Mouse (Mus musculus) embryo, embryonic 10 days (tissue): ENCODE data around the gene Hivep2.

ENCODE experiments used
- DNase-seq: peaks from one replicate; pipeline ENCODE4 v3.0.0-alpha.2; 2015; ENCODE audit warnings: low spot score

Gene Hivep2

DNA sequence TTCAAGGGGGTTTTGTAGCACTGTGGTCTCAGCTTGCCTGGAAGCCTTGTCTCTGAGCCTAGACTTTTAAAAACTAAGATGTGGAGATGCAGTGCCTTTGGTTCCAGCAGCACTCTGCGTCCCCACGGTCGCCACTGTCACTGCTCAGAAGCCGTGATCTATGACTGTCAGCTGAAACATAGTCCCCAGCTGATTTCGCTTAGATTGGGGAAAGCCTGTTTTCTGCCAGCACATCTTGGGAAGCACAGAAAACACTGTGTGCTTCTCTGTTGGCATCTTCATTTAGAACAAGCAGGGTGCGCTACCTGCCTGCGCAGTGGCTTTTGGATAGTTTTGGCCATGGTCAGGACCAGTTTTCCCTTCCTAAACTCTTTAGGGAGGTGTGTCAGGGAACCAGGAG is 59.1 kb downstream of the Hivep2 start:
- DNase-seq, result no peak

DNA sequence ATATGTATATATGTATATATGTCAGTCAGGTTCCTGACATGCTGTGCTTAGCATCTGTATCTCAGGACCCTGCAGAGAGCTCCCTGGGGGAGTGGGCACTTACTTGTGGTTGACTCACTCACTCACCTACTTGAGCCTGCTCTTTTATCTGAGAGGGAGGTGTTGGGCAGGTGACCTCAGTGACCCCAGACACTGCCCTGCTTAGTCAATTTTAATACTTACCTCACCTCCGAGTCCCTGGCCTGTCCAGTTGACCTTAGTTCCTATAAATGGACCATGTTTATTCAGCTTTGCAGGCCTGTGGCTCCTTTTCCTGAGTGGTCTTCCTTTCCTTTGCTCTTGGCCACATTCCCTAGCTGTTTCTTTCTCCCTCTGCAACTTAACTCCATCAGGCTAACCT is 61.9 kb downstream of the Hivep2 start:
- no peak for DNase-seq

DNA sequence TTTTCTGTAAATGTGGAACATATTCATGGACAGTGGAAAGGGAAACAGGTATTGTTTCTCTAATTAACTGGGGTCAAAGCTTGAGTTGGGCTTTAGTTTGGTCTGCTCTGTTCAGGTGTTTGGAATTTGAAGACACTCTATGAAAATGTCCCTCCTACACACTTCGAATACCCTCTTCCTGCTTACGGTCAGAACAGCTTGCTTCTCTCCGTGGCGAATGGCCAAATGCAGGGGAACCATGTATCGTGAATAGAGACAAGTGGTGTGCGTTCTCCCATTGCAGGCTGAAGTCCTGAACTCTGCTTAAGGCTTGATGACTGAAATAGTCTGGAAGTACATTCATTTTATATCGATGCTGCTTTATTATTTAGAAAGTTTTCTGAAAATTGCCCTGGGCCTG is 63.1 kb downstream of the Hivep2 start:
- DNase-seq, result no peak

DNA sequence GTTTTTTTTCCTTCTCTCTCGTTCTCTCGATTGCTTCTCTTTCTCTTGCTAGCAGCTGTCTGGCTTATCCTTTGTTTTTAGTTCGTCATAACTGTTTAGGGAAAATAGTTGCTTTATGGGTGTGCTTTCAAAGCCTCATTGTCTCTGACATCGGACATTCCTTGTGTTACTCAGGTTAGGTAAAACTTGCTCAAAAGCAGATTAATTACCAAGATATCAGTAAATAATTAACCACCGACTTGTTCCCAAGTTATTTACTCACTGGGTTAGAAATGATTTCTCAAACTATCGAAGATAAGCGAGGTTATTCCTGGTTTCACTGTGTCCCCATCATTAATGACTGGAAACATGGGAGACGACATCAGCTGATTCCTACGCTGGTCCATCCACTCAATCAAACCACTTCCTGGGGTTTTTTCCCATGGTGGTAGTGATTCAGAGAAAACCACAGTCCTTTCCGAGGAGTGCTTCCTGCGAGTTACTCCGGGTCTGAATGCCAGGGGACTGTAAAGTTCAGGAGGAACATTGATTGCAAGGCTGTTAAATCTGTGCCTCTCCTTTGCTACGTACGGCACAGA is 64.7 kb downstream of the Hivep2 start:
- DNase-seq, result no peak

DNA sequence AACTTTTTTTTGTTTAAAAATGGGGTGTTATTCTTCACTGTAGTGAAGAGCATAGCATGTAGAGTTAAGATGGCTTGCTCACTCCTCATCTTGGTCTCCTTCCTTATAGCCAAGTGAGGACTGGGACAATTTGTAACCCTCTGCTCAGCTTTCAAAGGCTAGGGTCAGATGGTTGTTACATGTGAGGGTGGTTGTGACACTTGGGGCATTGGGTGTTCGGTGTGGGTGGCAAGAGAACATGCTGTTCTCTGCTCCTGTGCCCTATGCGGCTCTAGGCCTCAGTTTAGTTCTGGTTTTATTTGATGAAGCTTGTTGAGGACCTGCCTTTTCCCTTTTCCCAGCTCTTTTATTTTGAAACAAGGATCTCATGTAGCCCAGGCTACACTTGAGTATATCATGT is 66.7 kb downstream of the Hivep2 start:
- DNase-seq, result no peak

DNA sequence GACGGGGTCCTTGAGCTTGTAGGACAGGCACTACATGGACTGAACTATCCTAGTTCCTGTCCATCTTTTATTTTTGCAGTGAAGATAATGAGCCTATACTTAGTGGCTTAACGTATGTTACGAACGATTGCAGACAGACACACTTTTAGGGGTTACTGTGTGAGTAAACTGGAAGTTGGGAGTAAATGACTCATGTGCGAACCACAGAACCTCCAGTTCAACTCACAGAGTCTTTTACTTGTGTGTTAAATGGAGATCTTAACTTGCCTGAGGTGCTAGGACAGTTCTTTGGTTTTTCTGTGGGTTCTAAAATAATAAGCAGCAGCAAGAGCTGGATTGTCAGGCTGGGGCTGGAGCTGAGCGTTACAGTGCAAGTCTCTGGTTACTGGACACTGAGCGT is 68.2 kb downstream of the Hivep2 start:
- no peak for DNase-seq

DNA sequence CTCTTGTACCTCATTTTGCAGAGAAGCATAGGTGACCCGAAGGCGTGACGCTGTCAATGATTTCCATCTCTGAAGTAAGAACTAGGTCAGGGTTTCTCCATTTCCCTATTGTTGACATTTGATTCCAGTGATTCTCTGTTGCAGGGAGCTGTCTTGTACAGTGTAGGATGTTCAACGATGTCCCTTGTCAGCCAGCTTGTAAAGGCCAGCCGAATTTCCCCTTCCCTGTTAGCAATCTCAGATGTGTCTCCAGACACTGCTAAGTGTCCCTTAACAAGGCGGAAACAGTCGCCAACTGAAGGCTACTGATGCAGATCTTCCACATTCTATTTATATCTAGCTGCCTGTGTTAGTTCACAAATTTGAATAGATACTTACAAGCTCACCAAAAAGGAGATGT is 68.9 kb downstream of the Hivep2 start:
- DNase-seq, result no peak

DNA sequence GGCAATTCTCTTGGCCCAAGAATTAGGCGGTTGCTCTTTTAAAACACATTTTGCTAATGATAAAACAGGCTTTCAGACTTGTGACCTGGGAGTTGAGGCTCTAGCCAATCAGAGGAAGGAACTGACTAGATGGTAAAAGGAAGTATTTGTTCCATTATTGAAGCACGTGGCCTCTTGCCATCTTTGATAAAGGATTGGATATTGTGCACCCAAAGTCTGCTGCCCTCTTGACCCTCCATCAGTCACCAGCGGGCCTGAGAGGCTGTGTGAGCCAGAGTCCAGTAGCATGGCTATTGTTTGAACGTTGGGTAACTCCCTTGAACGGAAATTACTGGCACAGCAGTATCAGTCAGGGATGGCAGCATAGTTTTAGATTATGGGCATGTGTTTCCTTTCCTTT is 69.7 kb downstream of the Hivep2 start:
- DNase-seq, result no peak

DNA sequence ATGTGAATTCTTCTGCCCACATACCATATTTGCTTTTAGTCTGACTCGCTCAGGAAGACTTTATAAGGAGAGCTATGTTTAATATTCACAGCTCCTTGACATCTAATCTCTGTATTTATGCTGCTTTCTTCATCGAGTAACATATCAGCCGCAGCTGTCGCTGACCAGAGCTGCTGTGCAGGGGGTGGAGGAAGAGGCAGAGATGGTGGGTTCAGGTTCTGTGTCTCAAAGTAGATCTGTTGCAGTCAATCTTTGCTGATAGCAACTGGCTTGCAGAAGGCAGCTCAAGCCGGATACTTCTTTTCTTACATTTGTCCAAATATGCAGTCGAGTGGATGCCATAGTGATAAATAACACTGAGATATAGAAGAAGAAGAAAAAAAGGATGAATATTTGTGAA is 70.6 kb downstream of the Hivep2 start:
- no peak for DNase-seq

DNA sequence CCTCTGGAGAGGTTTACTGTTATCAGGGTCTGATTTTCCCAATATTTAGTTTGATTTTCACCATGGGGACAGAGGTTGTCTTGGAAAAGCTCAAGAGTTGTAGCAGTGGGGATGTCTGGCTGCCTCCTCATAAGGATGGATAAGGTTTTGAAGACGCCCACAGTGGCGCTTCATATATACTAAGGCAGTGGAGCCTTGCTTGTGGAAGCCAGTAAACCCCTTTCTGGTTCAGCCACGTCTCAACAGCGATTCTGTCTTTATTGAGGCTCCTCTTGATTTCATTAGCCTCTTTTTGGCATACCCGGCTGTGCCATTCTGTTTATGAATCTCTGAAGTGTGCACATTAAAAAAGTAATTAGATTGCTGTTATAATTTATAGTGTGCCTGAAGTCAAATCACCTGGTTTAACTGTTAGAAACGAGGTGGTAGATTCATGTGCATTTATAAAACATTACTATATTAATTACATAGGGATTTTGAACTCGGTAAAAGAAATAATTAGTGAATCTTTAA is 72.2 kb downstream of the Hivep2 start:
- no peak for DNase-seq

DNA sequence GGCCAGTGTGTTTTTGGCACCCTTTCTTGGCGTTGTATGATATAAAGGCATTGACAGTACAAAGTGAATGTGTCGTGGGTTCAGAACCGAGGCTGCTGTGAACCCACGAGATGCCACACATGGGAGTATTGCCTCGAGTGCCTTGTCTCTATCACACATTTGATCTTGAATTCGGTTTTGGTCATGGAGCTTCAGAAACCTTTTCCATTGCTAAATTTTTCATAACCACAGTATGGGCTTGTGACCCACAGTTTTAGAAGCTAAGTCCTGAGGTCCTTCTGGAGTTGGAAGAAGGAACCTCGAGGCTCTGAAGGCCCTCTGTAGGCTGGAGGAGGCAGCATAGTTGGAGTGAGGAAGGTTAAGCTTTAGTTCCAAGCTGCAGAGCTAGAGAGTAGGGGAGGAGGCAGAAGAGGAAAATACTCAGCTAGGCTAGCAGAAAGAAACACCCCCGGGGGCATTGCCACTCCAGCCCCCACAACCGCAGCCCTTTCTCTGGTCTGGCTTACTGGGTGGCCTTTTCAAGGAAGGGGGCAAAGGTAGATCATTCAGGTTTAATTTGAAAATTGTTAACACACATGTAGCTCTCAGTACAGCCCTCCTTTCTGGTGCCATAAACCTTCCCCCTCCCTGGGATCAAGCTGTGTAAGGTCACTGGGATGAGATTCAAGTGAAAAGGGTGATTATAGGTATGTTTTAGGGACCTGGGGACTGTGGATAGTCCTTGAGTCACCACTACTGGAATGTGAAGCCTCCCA is 75.0 kb downstream of the Hivep2 start:
- DNase-seq, result no peak

DNA sequence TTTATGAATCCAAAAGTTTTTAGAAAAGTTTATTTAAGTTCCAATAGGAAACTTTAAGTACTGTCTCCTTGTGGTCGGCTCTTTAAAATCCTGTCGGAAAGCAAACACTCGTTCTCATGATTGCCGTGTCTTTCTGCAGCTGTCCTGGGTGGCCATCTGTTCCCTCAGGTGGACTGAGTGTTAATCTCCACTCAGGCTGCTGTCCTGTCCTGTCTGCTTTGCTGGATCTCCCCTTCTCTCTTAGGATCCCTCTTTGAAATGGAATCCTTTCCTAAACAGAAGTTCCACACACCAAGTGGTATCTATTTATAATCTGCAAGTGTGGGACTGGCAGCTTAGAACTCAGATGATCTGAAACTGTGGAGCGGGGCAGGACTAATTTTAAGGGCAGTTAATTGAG is 75.7 kb downstream of the Hivep2 start:
- DNase-seq, result no peak

DNA sequence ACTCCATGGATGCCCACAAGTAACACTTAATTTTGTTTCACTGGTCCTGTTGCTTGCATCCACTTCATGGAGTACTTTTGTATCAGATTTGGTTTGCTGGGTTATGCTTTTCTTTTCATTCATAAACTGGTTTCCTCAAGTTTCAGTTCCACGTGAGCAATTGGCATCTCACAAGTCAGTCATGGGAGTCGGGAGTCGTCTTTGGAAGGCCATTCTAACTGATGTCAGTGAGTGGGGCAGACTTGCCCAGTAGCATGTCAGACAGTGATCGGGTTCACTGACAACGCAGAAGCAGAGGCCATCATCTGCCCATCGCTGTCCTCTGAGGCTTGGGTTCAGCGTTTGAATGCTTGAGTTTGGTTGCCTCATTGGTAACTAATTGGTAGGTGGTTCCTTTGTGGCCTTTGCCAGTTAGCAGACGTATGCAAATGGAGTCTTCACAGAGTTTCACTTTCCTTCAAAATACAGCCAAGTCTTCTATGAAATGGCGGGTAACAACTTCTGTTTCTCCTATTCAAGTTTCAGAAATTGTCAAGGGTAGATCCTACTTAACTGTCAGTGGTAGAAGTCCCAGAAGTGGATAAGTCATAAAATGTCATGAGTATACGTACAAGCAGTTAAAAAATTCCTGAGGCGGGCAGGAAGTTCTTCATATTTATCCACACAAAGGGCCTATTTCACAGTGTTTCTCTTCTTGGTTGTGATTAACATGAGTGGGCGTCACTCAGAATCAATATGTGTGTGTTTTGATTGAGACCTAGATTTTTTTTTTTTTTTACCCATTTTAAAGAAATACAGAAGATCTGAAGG is 76.9 kb downstream of the Hivep2 start:
- DNase-seq, result no peak

DNA sequence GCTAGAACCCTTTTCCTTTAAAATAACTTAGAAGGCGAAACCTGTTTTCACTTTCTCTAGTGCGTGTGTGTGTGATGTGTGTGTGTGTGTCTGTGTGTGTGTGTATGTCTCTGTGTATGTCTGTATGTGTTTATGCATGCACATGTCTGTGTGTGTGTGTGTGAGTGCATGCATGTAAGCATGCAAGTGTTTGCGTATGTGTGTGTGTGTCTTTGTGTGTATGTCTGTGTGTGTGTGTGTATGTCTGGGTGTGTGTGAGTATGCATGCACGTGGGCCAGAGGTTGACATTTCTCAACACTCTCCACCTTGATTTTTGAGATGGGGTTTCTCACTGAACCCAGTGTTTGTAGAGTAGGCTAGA is 77.5 kb downstream of the Hivep2 start:
- DNase-seq, result no peak

DNA sequence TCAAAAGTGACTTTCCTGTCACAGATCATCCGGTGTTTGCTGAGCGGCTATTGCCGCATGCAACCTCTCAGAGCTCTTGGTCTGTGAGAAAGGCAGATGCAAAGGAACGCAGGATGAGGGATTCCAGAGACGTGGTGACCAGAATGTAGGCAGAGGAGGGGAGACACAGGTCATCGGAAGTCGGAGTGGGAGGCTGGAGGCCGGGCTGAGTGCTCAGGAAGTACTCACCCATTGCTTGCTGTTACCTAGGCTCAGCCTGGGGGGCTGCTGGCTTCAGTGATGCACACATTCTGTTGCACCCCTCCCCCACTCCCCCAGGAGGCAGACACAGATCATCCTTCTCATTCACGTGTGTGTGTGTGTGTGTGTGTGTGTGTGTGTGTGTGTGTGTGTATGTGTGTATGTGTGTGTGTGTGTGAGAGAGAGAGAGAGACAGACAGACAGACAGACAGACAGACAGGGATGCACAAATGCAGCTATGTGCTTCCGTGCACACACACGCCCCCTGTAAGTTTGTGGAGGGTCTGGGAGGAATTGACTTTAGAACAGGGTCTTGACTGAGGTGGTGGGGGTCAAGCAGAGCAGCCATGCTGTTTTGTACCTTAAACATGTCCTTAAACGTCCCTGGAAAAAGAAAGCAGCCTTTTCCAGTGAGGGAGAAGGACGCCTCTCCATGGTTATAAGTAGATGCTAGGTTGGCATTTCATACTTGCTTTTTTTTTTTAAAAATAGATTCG is 78.3 kb downstream of the Hivep2 start:
- DNase-seq, result peak; percentile 39

DNA sequence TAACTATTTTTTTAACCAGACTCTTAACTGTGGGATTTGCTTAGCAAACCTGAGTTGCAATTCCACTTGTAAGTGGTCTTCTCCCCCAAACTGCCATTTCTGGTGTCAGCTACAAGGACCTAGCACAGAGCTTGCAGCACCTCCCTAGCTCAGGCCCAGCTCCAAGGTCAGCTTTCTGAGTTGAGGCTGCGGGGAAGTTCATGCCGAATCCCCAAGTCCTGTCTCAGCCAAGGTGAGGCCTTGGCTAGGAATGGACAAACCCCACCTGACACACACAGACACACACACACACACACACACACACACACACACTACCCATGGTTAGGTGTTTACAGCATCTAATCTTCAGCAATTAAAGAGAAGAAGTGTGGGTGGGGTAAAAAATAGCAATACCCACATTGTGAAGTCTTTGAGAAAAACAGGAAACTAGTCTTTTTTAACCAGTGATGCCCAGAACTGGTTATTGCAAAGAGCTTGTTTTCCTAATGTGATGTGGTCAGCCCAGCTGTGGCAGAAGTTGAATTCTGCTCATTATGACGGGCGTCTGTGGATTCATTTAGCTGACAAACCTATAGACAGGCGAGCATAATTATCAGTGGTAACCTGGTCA is 79.0 kb downstream of the Hivep2 start:
- DNase-seq, result no peak

DNA sequence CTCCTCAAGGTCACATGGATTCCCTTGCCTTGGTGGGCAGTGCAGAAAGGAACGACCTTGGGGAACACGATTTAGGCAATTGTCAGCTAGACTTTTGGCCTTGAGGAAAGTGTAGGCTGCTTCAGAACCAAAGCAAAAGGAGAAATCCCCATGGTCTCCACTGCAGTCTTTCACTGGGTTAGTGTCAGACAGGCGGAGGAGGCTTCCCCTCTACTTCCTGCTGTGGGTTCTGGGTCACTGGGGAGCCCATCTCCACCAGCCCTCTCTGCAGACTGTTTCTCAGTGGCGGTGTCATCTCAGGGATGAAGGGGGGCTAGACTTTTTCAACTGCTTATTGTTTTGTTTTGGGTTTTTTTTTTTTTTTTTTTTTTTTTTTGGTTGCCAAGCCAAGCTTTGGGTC is 79.9 kb downstream of the Hivep2 start:
- DNase-seq, result no peak

DNA sequence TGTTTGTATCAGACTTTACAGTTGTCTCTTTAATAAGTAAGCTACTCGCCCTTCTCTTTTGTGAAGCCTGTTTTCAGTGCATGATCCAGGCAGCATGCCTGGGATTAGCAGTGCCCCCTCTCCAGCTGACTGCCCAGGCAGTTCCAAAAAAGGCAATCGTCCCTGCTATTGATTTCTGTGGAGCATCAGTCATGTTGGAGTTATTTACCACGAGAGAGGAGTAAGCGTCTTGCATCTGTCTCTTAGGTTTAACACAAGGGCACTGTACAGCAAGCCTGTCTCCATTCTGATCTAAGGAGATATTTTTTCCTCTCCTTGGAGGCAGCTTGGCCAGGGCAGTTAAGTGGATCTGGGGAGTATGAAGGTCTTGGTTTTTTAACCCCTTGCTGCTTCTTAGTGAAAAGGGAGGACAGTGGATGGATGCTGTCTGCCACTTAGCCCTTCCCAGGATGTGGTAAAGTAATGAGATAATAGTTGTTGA is 80.3 kb downstream of the Hivep2 start:
- DNase-seq, result no peak

DNA sequence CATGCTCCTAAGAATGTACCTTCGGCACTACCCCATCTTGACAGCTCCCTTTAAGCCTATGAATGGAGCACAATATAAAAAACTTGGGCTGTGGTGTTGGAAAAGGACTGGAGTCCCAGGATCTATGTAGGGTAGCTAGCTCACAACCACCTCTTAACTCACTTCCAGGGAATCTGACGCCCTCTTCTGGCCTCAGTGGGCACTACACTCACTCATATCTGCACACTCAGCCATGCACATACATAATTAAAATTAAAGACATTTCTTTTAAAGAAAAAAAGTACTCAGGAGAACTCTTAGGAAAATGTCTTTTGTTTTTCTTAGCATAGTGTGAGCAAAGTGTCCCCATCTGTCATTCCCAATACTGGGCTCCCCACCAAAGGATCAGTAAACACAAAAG is 81.1 kb downstream of the Hivep2 start:
- peak; percentile 40 for DNase-seq

DNA sequence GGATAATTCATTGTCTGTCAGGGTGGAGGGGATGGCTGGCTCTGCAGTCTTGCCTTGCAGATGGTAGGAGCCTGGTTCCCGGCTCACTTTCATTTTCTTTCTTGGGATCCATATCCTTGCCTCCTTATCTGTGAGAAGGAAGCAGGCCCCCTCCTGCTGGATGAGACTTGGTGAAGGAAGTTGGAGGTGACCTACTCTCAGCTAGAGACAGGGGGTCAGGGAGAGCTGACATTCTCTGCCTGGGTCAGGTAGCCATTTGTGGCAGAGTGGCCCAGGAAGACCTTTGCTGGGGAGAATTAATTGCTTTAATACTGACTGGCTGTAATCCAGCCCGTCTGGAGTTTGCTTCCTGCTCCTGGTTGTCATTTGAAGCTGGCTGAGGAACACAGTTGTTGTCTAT is 81.8 kb downstream of the Hivep2 start:
- DNase-seq, result no peak

DNA sequence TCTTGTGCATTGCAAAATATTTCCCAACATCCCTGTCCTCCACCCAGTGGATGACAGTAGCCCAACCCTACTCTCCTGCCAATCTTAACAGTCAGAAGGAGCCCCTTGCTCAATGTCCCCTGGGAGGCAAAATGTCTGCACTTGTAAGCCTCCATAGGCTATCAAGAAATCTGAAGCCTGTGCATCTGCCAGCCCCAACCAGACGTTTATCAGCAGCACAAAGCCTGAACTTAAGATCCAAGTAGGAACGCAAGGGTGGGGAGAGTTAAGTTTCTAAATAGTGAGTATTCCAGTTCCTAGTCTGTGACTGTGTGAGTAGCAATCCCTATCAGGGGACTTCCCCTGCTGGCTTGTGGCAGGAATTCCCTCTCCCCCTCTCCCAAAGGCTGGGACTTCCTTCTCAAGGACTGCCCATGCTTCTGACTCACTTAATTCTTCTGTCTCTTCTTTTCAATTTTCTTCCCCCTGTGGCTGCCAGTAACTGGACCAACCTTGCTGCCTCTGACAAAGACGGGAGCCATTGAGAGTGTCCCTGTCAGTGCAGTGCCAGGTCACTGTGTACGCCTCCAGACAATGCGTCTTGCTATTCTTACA is 82.5 kb downstream of the Hivep2 start:
- no peak for DNase-seq
